Mouse (Mus musculus): ENCODE measurements around the gene 1700025B11Rik.

GRCm38 (mm10) chr15:77578801-77579200, 17.1 kb upstream of the 1700025B11Rik start:
- TF ChIP-seq POLR2A (IDR thresholded peaks at IDR 0.05; ENCODE audit: extremely low read depth, insufficient read depth, low read length), result no peak
- TF ChIP-seq CTCF (IDR thresholded peaks at IDR 0.05; ENCODE audit: extremely low read depth, insufficient read depth, low read length), result no peak

All from cortical plate, adult 2 months (tissue).